Comparison of ENCODE assay signal across 14 mouse cellular contexts in genomic region chr1:92286013-92286965, GRCm38 (mm10).
DNase-seq lines count a peak whose midpoint lies in the region; ATAC-seq lines count a peak whose summit lies in the region.
"Had no signal": no experiment of that assay in that cellular context is flagged by ENCODE, and none has a peak within 500 bp of the region (broad histone marks: within the 10 kb centered on the region; RNA-seq: fewer than 3 reads in every experiment).

No protein-coding gene starts in this region.

- H3K4me2 ChIP-seq in kidney, embryonic 15.5 days, result peak overlapping the region; percentile 45
- H3K4me2 ChIP-seq in limb, embryonic 15.5 days, result peak overlapping the region; percentile 34
- H3K4me2 ChIP-seq in neural tube, embryonic 14.5 days (ENCODE audit: low read depth, low read length), result peak overlapping the region; percentile 37
- H3K4me2 ChIP-seq: heart, embryonic 13.5 days; liver, embryonic 12.5 days had no signal

- no peak overlapping the region for H3K9ac ChIP-seq in kidney, embryonic 15.5 days
- no peak overlapping the region for H3K9ac ChIP-seq in limb, embryonic 15.5 days
- no peak overlapping the region for H3K9ac ChIP-seq in neural tube, embryonic 14.5 days (replicated peaks; ENCODE audit: low read depth, low read length)
- H3K9ac ChIP-seq: heart, embryonic 13.5 days; liver, embryonic 12.5 days had no signal

- 38% methylated on average over 21 of the region's 21 CpGs for WGBS in kidney, embryonic 15.5 days
- WGBS in limb, embryonic 15.5 days, result 41% methylated on average over 21 of the region's 21 CpGs
- WGBS in neural tube, embryonic 14.5 days, result 16% methylated on average over 21 of the region's 21 CpGs

- H3K9me3 ChIP-seq in kidney, embryonic 15.5 days (replicated peaks), result no peaks in the 10 kb centered on the region
- H3K9me3 ChIP-seq in limb, embryonic 15.5 days, result 0 out of 2 replicates have a peak, but pooled peaks cover 4% of the 10 kb centered on the region
- no peaks in the 10 kb centered on the region for H3K9me3 ChIP-seq in neural tube, embryonic 14.5 days (ENCODE audit: control insufficient read depth, low read length)
- H3K9me3 ChIP-seq: liver, embryonic 12.5 days had no signal

- no peaks in the 10 kb centered on the region for H3K27me3 ChIP-seq in kidney, embryonic 15.5 days
- H3K27me3 ChIP-seq in limb, embryonic 15.5 days, result no peaks in the 10 kb centered on the region
- no peaks in the 10 kb centered on the region for H3K27me3 ChIP-seq in neural tube, embryonic 14.5 days (ENCODE audit: control insufficient read depth, insufficient read depth, low read length)
- H3K27me3 ChIP-seq: heart, embryonic 13.5 days; liver, embryonic 12.5 days had no signal

- H3K27ac ChIP-seq in kidney, embryonic 15.5 days, result peak overlapping the region; percentile 64
- no peak overlapping the region for H3K27ac ChIP-seq in limb, embryonic 15.5 days
- H3K27ac ChIP-seq in neural tube, embryonic 14.5 days (ENCODE audit: low read depth, low read length), result peak overlapping the region; percentile 49
- H3K27ac ChIP-seq: heart, embryonic 13.5 days; liver, embryonic 12.5 days; macrophage had no signal

- no peak overlapping the region; the same call in 1 of the 2 replicates for H3K4me3 ChIP-seq in kidney, embryonic 15.5 days (replicated peaks)
- peak overlapping the region; percentile 13; the same call in 1 of the 2 replicates for H3K4me3 ChIP-seq in limb, embryonic 15.5 days
- no peak overlapping the region for H3K4me3 ChIP-seq in neural tube, embryonic 14.5 days (ENCODE audit: low read depth, low read length)
- H3K4me3 ChIP-seq: heart, embryonic 13.5 days; liver, embryonic 12.5 days had no signal

- DNase-seq in kidney, adult 18-20 months, result no peak
- peak; percentile 16 for DNase-seq in forelimb bud, embryonic 11.5 days (ENCODE audit: low read depth, low spot score)
- DNase-seq in lung, postnatal 4 days, result no peak
- DNase-seq in layer of hippocampus, postnatal 10 days (ENCODE audit: low spot score in 2 of 2), result no peak
- no peak for DNase-seq in adrenal gland, postnatal 36 days
- DNase-seq: B cell, adult 2 months; kidney, postnatal 36 days; thymus, postnatal 4 days had no signal

- peak; percentile 67 for ATAC-seq in kidney, embryonic 15.5 days (replicated peaks; ENCODE audit: low FRiP score)
- no peak for ATAC-seq in limb, embryonic 15.5 days (ENCODE audit: insufficient number of reproducible peaks, low FRiP score, low TSS enrichment, low read depth)
- peak; percentile 85 for ATAC-seq in neural tube, embryonic 14.5 days (ENCODE audit: low read depth)
- ATAC-seq: liver, embryonic 12.5 days had no signal

- H3K36me3 ChIP-seq in kidney, embryonic 15.5 days, result no peaks in the 10 kb centered on the region
- no peaks in the 10 kb centered on the region for H3K36me3 ChIP-seq in limb, embryonic 15.5 days
- H3K36me3 ChIP-seq in neural tube, embryonic 14.5 days (ENCODE audit: control insufficient read depth, insufficient read depth, low read length), result no peaks in the 10 kb centered on the region
- H3K36me3 ChIP-seq: heart, embryonic 13.5 days; liver, embryonic 12.5 days had no signal

- H3K4me1 ChIP-seq in kidney, embryonic 15.5 days, result peaks cover 7% of the 10 kb centered on the region
- peaks cover 8% of the 10 kb centered on the region; the same call in 1 of the 2 replicates for H3K4me1 ChIP-seq in limb, embryonic 15.5 days
- H3K4me1 ChIP-seq in neural tube, embryonic 14.5 days (ENCODE audit: control insufficient read depth, insufficient read depth, low read length), result peaks cover 18% of the 10 kb centered on the region
- H3K4me1 ChIP-seq: heart, embryonic 13.5 days; liver, embryonic 12.5 days had no signal
